Mouse (Mus musculus) forebrain, embryonic 16.5 days (tissue): ENCODE data around the gene Fam98a. TPM values are rescaled to one million over a fixed set of nuclear protein-coding genes. Genes with fewer than 3 reads are reported as not detected.

Experiments used
- ATAC-seq: fragments of 200-750 bp; cut with Nextera tagmentation; 2 replicates; pipeline ENCODE4 v1.8.0; 2017; ENCODE audit warnings: mild to moderate bottlenecking, moderate library complexity
- H3K27ac ChIP-seq: fragments of 300-500 bp; sonication (generic); 2 replicates; pipeline ENCODE4 v1.5.1; 2014; ENCODE audit warnings: low read length, control low read depth
- H3K27me3 ChIP-seq: fragments of 300-500 bp; sonication (generic); replicated peaks from 2 replicates; pipeline ENCODE4 v1.6.1; 2014; ENCODE audit warnings: low read length; ENCODE audit not compliant: control insufficient read depth, insufficient read depth
- H3K36me3 ChIP-seq: fragments of 300-500 bp; sonication (generic); 2 replicates; pipeline ENCODE4 v1.6.1; 2014; ENCODE audit not compliant: control insufficient read depth, insufficient read depth
- H3K4me1 ChIP-seq: fragments of 300-500 bp; sonication (generic); replicated peaks from 2 replicates; pipeline ENCODE4 v1.6.1; 2014; ENCODE audit warnings: low read length; ENCODE audit not compliant: control insufficient read depth, insufficient read depth
- H3K4me2 ChIP-seq: fragments of 300-500 bp; sonication (generic); 2 replicates; pipeline ENCODE4 v1.6.1; 2014; ENCODE audit warnings: mild to moderate bottlenecking, low read length, control low read depth
- H3K4me3 ChIP-seq: fragments of 300-500 bp; sonication (generic); replicated peaks from 2 replicates; pipeline ENCODE4 v1.5.1; 2014; ENCODE audit warnings: mild to moderate bottlenecking, low read length, control low read depth
- H3K9ac ChIP-seq: fragments of 300-500 bp; sonication (generic); replicated peaks from 2 replicates; pipeline ENCODE4 v1.6.1; 2014; ENCODE audit warnings: low read depth, low read length, control low read depth
- H3K9me3 ChIP-seq: fragments of 300-500 bp; sonication (generic); 2 replicates; pipeline ENCODE4 v1.6.1; 2016; ENCODE audit warnings: low read length; ENCODE audit not compliant: control insufficient read depth
- WGBS: fragments of 180-500 bp; shearing (Covaris S2); extraction: QIAGEN DNeasy Blood & Tissue Kit; methylation state at CpG from one replicate; pipeline ENCODE4 v1.1.7; 2014; 5-methylcytosine and 5-hydroxymethylcytosine counted together
- polyA plus RNA-seq: library from polyadenylated mRNA; unstranded; fragments of >200 nt; fragmentation: Nextera tagmentation; extraction: Ambion mirVana; gene quantifications from 2 replicates; pipeline ENCODE4 v1.2.1, GENCODE M21; 2015

Gene Fam98a
- polyA plus RNA-seq, 1 experiment from 2014 or later: 35.3 TPM

GRCm38 (mm10) chr17:75526411-75526810 is 25.3 kb downstream of the Fam98a start:
- no peaks in the 10 kb centered on the region for H3K4me1 ChIP-seq
- no peak overlapping the region for H3K4me3 ChIP-seq
- no peaks in the 10 kb centered on the region for H3K9me3 ChIP-seq
- no peak overlapping the region for H3K9ac ChIP-seq
- no peaks in the 10 kb centered on the region for H3K36me3 ChIP-seq
- no peak for ATAC-seq
- H3K27ac ChIP-seq: no peak overlapping the region
- WGBS: 94% methylated on average over 1 of the region's 1 CpGs
- H3K27me3 ChIP-seq: no peaks in the 10 kb centered on the region
- no peak overlapping the region for H3K4me2 ChIP-seq

DNA sequence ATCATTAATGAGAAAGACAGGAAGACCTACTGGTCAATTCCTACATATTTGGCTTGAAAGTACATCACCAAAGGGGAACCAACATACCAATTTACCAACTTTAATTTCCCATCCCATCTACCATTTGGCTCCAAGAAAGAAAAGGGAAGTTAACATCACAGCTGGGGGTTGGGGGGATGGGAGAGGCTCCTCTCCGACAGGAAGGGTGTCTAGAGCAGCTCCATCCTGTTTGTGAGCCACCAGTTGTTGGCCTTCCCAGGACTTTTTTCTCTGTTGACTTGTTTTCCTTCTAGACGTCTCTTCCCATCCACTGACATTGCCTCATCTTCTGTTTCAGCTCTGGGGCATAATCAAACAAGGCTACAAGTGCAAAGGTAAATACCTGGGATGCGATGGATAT is 27.9 kb downstream of the Fam98a start:
- H3K4me3 ChIP-seq: no peak overlapping the region
- H3K4me1 ChIP-seq: no peaks in the 10 kb centered on the region
- no peak overlapping the region for H3K9ac ChIP-seq
- no peak for ATAC-seq
- no peaks in the 10 kb centered on the region for H3K9me3 ChIP-seq
- no peak overlapping the region for H3K4me2 ChIP-seq
- H3K27ac ChIP-seq: no peak overlapping the region
- WGBS: 66% methylated on average over 3 of the region's 3 CpGs
- H3K36me3 ChIP-seq: no peaks in the 10 kb centered on the region
- H3K27me3 ChIP-seq: no peaks in the 10 kb centered on the region

DNA sequence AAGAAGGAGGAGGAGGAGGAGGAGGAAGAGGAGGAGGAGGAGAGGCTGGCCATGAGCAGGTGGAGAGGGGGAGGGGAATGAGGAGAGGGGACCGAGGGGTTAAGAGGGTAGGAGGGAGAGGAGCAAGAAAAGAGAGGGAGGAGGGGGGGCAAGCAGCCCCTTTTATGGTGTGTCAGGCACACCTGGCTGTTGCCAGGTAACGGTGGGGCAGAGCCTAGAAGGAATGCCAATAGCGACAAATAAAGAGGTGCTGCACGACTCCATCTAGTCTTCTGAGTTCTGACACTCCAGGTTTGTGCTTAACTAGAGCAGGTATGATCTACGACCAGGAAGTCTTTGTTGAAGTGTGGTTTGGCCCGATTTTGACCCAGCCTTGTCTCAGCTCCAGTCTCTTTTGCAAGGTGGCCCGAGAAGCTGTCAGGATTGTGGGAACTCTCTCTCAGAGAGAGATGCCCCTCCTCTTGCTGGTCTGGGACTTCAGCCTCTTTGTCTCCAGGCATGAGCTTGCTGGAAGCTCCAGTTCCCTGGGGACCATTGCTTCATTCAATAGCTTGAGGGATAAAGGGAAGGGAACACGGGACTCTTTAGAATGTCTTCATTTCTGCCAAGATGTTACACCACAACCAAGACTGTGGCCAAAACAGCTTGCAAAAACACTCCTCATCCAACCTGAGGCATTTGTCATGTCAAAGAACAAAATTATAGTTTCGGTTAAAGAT is 29.2 kb downstream of the Fam98a start:
- H3K4me2 ChIP-seq: no peak overlapping the region

DNA sequence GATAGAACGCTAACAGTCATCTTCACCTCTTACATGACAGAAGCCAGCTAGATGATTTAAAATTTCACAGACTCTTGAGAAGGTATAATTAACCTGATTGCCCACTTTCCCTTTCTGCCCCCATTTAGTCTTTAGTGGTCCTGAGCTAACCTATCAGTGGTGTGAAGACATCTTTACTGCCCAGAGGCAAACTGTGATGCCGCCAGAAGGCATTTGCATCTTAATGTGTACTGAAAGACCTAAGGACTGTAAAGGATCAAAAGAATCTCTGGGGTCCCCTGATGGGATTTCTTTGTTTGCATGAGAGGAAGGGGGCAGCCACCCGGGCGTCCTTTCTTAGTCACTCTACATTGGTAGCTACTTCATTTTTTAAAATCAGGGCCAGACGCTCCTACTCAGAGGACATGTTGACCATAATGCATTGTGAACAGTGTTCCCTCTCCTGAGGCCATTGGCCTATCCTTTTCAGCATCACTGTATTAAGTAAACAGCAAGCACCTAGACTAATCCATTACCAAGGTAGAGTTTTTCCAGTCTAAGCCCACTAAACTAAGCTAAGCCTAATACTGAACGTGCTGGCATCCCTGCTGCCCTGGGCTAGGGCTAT is 30.4 kb downstream of the Fam98a start:
- H3K4me2 ChIP-seq: no peak overlapping the region
- no peak overlapping the region for H3K9ac ChIP-seq
- no peaks in the 10 kb centered on the region for H3K36me3 ChIP-seq
- no peak overlapping the region for H3K27ac ChIP-seq
- WGBS: 10% methylated on average over 6 of the region's 6 CpGs
- no peaks in the 10 kb centered on the region for H3K27me3 ChIP-seq
- ATAC-seq: no peak
- no peaks in the 10 kb centered on the region for H3K9me3 ChIP-seq
- no peak overlapping the region for H3K4me3 ChIP-seq
- no peaks in the 10 kb centered on the region for H3K4me1 ChIP-seq

More for the DNA sequence above, 29.2 kb downstream of the Fam98a start:
- 24% methylated on average over 9 of the region's 9 CpGs for WGBS
- no peak overlapping the region for H3K9ac ChIP-seq
- H3K9me3 ChIP-seq: no peaks in the 10 kb centered on the region
- H3K27ac ChIP-seq: no peak overlapping the region
- H3K36me3 ChIP-seq: no peaks in the 10 kb centered on the region
- ATAC-seq: no peak
- H3K27me3 ChIP-seq: no peaks in the 10 kb centered on the region
- H3K4me1 ChIP-seq: no peaks in the 10 kb centered on the region
- no peak overlapping the region for H3K4me3 ChIP-seq

DNA sequence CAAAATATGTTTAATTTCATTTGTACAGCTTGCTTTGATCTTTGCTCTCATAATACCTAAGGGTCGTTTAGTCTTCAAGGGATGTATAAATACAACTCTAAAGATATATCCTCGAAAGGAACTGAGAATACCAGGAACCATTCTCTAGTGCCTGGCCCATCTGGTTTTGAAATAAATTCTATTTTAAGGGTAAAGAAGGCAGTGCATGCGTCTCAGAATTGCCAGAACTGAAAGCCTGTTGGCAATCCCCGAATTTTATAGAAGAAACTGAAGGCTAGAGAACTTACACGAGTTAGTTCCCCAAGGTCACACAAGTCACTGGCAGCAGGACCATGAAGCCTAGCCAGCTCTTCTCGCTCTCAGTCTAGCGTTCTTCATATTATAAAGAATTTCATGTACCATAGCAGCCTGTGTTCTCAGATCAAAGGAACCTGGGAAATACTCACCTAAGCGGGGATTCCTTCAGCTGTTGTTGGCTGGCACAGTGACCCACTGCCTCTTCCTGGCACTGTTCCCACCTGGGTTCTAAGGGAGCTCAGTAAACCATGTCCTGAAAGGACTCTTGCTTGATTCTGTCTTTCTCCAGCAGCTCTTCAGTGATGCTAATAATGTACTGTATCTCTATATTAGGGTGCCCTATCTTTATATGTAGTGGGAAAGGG is 32.4 kb downstream of the Fam98a start:
- no peak overlapping the region for H3K4me2 ChIP-seq
- no peaks in the 10 kb centered on the region for H3K4me1 ChIP-seq
- no peaks in the 10 kb centered on the region for H3K27me3 ChIP-seq
- no peak overlapping the region for H3K9ac ChIP-seq
- 77% methylated on average over 8 of the region's 8 CpGs for WGBS
- H3K27ac ChIP-seq: no peak overlapping the region
- no peak for ATAC-seq
- H3K9me3 ChIP-seq: no peaks in the 10 kb centered on the region
- H3K4me3 ChIP-seq: no peak overlapping the region
- H3K36me3 ChIP-seq: no peaks in the 10 kb centered on the region

GRCm38 (mm10) chr17:75518181-75518901 is 33.4 kb downstream of the Fam98a start:
- no peaks in the 10 kb centered on the region for H3K9me3 ChIP-seq
- no peak overlapping the region for H3K9ac ChIP-seq
- ATAC-seq: no peak
- 64% methylated on average over 8 of the region's 8 CpGs for WGBS
- H3K4me2 ChIP-seq: no peak overlapping the region
- H3K4me3 ChIP-seq: no peak overlapping the region
- no peaks in the 10 kb centered on the region for H3K36me3 ChIP-seq
- H3K27ac ChIP-seq: no peak overlapping the region
- H3K4me1 ChIP-seq: no peaks in the 10 kb centered on the region
- no peaks in the 10 kb centered on the region for H3K27me3 ChIP-seq

DNA sequence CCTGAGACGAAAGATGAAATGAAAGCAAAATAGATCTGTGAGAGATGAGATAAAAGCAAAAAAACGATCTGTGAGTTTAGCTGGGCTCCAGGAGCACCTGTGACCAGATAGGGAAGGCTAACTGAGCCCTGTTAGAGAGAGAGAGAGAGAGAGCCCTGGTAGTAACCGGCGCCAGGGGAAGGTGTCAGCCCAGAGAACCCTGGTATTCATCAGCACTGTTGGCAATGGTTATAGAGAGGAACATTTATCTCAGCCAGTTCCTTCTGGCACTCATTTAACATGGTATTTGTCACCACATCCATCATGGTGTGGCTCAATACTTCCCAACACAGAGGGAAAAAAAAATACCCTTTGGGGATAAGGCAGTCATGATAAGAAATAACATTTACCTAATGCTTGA is 35.2 kb downstream of the Fam98a start:
- H3K27ac ChIP-seq: no peak overlapping the region

GRCm38 (mm10) chr17:75509257-75509656 is 42.5 kb downstream of the Fam98a start:
- 90% methylated on average over 5 of the region's 5 CpGs for whole genome bisulfite sequencing
- H3K4me2 ChIP-seq: no peak overlapping the region
- no peak overlapping the region for H3K9ac ChIP-seq
- no peak overlapping the region for H3K27ac ChIP-seq
- H3K4me1 ChIP-seq: no peaks in the 10 kb centered on the region
- no peaks in the 10 kb centered on the region for H3K9me3 ChIP-seq
- H3K36me3 ChIP-seq: no peaks in the 10 kb centered on the region
- H3K4me3 ChIP-seq: no peak overlapping the region
- H3K27me3 ChIP-seq: no peaks in the 10 kb centered on the region
- no peak for ATAC-seq

More for the DNA sequence above, 35.2 kb downstream of the Fam98a start:
- no peaks in the 10 kb centered on the region for H3K9me3 ChIP-seq
- H3K4me3 ChIP-seq: no peak overlapping the region
- no peak overlapping the region for H3K4me2 ChIP-seq
- H3K4me1 ChIP-seq: no peaks in the 10 kb centered on the region
- no peaks in the 10 kb centered on the region for H3K36me3 ChIP-seq
- no peak for ATAC-seq
- 81% methylated on average over 4 of the region's 4 CpGs for WGBS
- no peak overlapping the region for H3K9ac ChIP-seq
- H3K27me3 ChIP-seq: no peaks in the 10 kb centered on the region
